Mouse (Mus musculus) fibroblast of lung, adult 2 months (primary cell): ENCODE data around the gene Gtpbp3.
A peak's percentile ranks its signal among the peaks of the same experiment; 100 is the strongest.

Experiments used
- DNase-seq: peaks from one replicate; pipeline ENCODE4 v3.0.0-alpha.2; 2011; ENCODE audit warnings: low read depth

The Gtpbp3 gene

GRCm38 (mm10) chr8:71534263-71534810, 46.4 kb downstream of the Gtpbp3 start:
- DNase-seq: no peak

DNA sequence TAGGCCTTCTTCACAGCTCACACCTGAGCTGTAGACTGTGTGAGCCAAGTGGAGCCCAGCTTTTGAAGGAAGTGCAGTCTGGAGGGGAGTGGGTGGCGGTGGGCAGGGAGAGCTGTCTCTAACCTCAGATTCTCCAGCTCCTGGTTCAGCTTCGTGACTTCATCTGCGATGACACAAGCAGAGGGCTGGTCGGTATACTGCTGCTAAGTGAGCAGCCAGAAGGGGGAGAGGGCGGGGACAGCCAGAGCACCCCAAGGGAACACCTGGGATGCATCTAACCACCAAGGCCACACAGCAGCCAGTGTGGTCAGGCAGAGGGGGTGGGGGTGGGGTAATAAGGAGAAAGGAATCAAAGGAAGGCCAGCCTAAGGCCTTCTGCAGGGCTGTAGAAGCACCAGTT, 47.8 kb downstream of the Gtpbp3 start:
- DNase-seq: no peak

GRCm38 (mm10) chr8:71537028-71537867, 49.3 kb downstream of the Gtpbp3 start, which contains the start of gene Bst2:
Gene Bst2, minus strand, starts transcription at chr8:71537456.
- peak; percentile 74 for DNase-seq

- DNase-seq: peak; percentile 99
Observed at GRCm38 (mm10) chr8:71542632-71543343, 54.9 kb downstream of the Gtpbp3 start, which contains the start of gene Mvb12a. Gene Mvb12a, plus strand, starts transcription at chr8:71542922.

DNA sequence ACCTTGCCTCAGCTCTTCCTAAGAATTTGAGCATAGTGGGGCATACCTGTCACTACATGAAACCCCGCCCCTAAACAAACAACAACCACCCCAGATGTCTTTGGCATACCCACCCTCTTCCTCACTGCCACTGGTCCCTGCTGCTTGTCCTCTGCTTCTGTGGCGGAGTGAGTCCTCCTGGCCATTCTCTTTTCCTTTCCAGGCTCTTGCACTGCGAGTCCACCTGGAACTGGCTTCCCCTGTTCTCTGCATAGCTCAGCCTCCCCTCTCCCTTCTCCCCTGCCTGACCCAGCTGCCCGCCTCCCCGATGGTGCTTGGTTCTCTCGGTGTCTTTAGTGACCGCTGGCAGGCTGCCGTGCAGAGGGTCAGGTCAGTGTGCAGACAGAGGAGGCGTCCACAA, 55.9 kb downstream of the Gtpbp3 start:
- no peak for DNase-seq

DNA sequence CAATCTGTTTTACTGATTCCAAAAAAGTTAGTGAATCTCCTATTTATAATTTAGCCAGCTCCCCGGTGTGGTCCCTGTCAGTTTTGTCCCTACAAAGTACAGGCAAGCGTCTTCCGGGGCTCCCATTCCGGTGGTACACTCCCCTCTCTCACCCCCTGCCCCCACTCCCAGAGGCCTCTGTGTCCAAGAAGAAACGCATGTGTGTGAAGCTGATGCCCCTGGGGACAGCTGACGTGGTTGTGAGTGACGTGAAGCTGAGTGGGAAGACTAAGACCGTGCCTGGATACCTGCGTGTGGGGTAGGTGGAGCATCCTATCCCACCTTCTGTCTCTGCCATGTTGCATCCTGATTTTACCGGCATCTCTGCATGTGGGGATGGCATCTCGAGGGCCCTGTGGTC, 57.1 kb downstream of the Gtpbp3 start:
- no peak for DNase-seq

DNA sequence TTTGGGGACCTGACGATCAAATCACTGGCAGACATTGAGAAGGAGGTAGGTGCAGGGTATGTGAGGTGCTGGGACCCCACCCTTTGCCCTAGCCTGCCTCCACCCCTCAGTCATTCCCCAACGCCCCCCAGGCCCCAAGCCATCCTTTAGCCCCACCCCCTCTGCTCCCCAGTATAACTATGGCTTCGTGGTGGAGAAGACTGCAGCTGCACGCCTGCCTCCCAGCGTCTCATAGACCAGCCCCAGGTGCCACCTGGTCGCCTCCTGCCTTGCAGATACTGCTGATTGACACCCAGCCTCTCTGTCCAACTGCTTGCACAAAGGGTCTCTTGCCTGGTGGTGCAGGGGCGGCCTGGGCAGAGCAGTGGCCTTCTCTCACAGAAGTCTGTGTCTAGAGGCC, 59.7 kb downstream of the Gtpbp3 start:
- DNase-seq: no peak
